Mouse (Mus musculus) large intestine, adult 2 months (tissue): ENCODE results near the gene Srsf2. TPM values are rescaled to one million over a fixed set of nuclear protein-coding genes. Genes with fewer than 3 reads are reported as not detected.

Experiments used
- DNase-seq: peaks from one replicate; pipeline ENCODE4 v3.0.0-alpha.2; 2012; ENCODE audit warnings: low read depth, low spot score
- WGBS: fragments of 180-500 bp; shearing (Covaris S2); methylation state at CpG from one replicate; pipeline ENCODE4 v1.1.7; 2018; 5-methylcytosine and 5-hydroxymethylcytosine counted together
- polyA plus RNA-seq: library from polyadenylated mRNA; depleted of rRNA; stranded (reverse); fragments of >200 nt; gene quantifications from 2 replicates; pipeline ENCODE4 v1.2.3, GENCODE M21; 2012; rRNA removed

Srsf2 gene
- polyA plus RNA-seq, 1 experiment, result 264 TPM

DNA sequence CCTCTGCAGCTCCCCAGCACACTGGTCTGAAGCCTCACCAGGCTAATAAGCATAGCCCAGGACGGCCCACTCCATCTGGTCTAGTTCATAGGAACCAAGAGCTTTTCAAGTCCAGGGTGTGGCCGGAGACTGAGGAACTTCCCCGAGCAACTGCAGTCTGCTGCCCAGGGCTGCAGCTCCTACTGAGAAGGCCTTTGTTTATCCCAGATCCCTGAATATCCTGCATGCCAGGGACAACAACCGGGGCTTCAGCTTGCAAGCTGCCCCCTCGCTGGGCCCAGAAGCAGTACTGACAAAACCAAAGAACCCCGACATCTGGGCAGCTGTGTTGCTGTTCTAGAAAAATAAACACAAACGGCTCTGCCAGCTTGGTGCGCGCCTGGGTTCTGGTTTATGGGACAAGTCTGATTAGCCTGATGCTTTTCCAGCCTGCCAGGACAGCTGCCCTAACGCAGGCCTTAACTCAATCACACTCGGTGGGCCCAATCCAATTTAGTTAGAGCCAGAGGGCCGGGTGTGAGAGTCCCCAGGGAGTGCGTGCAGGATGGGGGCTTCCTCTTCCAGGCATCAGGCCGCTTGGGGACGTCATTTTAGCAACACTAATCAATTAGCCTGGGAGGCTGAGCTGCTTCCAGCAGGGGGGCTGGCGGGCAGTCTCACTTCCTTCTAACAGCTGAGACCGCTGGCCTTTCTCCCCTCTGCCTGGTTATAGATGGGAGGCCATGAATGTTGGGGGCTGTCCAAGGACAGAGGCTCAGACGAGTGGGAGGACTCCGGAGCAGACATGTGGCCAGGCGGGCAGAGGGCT is 38.6 kb downstream of the Srsf2 start:
- DNase-seq, result no peak
- WGBS, result 33% methylated on average over 20 of the region's 20 CpGs

DNA sequence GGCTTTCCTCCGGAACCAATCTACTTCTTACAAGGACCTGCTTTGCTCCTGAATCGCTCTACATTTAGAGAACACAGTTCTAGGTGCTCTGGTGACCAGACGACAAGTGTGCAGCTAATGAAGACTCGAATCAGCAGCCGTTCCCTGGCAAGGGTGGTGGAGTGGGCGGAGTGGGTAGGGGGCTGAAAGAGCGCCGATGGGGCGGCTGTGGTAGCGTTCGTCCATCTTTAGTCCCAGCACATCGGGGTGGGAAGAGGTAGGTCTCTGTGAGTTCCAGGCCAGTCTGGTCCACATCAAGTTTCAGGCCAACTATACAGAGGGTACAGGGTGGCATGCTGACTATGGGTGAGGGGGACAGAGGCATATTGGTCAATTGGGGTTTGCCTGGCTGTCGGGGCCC is 39.3 kb downstream of the Srsf2 start:
- WGBS, result 91% methylated on average over 13 of the region's 13 CpGs

DNA sequence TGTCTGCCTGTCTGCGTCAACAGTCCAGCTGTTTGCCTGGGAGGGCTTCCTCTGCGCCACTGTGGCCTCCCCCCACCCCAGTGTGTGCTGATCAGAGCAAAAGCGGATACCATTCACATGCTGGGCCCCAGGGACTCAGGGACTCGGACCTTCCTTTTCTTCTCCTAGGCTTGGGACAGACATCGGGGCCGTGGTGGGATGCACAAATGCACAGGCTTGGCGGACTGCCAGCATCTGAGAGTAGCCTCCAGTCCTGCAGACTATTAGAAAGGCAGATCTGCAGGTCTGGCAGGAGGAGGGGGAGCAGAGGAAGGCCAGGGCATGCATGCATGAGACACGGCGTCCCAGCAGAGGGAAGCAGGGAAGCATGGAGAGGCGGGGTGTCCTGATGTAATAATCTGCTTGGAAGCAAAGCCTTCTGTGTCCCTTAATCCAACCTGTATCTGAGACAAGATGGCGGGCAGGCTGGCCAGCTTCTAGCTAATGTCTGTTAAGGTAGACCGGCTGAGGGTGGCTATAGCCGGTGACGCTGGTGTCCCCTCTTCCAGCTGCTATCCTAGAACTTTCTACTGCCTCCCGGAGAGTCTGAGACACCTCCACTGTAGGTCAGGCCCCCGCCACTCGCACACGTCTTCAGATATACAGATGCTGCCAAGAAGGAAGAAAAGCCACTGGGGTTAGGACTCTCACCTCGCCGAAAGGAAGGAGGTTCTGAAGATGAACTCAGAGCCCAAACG is 39.9 kb downstream of the Srsf2 start:
- 74% methylated on average over 21 of the region's 21 CpGs for WGBS

More for the DNA sequence above, 39.3 kb downstream of the Srsf2 start:
- no peak for DNase-seq

DNA sequence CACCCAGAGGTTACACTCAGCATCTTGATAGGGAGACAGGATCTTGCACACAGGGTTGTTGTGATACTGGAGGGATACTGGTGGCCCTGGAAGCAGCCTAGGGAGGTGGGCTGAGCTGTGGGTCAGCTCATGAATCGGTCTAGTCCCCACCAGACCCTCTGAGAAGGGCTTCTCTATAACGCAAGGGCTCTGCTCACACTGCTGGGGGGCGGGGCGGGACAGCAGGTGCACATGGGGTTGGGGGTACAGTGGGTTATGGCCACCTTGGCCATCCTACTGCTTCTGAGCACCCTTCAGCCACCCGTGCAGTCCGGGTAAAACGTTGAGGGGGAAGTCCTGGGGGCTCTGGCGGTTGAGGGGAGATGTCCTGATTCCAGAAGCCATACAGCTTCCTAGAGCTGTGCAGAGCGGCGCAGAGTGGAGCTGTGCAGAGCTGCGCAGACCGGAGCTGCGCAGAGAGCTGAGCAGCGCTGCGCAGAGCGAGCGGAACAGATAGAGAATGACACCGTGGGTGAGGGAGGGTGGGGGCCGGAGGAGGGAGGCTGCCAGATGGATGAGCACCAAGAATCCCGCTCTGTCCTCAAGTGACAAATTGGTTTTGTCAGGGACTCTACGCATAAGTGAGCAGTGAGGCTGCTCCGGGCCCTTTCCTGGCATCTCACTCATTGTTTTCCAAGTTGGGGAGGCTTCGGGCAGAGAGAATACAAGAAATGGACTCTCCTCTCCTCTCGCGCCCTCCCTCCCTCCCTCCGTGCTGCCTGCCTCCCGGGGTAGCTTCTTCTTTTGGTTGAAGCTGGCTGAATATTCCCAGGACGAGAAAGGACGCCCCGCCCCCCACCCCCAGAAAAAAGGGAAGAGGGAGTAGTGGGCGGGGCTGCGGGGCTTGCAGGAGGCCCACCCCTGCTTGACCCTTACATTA is 41.7 kb downstream of the Srsf2 start:
- WGBS, result 50% methylated on average over 32 of the region's 32 CpGs
- no peak for DNase-seq

More for the DNA sequence above, 39.9 kb downstream of the Srsf2 start:
- DNase-seq, result no peak

DNA sequence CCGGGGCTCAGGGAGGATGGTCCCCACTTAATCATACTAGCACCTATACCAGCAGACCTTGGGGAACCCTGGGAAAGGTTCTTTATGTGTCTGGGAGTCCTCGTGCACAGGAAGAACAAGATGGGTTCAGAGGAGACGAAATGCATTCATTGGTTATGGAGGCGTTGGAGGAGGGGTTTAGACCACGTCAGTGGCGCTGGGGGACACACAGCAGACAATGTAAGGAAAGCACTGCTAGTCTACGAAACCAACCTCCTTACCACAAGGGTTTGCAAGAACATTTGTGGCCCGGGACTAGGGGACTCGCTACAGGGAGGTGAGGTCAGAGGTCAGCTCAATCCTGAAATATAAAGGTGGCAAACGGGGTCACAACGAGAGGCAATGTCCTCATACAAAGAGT is 42.4 kb downstream of the Srsf2 start:
- no peak for DNase-seq
- WGBS, result 92% methylated on average over 11 of the region's 11 CpGs

DNA sequence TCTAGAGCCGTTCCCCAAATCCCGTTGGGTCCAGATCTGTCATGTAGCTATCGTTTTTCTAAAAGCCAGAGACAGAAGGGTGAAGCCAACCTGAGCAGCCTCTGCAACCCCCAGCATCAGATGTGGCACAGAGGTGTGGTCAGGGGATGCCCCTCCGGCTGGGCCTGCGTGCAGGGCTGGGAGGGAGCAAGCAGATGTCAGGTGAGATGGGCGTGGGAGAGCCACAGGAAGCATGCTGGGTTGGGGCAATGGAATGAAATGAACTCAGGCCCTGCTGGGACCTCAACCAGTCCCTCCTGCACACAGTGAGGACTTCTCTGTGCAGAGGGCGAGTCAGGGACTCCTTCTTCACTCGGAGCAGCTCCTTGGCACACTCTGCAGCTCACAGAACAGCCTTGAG is 43.4 kb downstream of the Srsf2 start:
- no peak for DNase-seq

DNA sequence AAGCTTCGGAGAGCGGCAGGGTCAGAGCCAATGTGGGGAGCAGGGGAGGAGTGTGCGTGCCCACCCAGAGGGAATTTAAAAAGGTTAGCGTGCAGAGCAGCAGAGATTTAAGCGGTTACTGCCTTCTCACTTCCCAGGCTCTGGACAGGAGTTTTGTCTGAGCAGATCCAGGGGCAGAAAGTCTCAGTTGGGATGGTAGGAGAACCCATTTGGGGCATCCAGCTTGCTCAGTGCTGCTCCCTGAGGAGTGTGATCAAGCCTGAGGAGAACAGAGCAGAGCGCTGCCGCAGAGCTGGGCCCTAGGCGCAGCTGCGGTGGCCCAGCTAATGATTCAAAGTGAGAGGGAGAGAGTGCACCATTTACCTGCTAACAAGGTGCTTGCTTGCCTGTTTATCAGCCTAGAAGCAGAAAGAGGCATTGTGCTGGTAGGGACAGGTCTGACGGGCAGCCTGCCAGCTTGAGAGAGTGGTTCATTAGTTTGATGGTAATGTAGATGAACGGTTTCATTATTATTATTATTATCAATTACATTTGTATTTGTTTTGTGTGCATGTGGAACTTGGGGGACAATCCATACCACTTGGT is 44.0 kb downstream of the Srsf2 start:
- DNase-seq, result no peak
- 87% methylated on average over 11 of the region's 11 CpGs for WGBS

More for the DNA sequence above, 43.4 kb downstream of the Srsf2 start:
- 83% methylated on average over 8 of the region's 8 CpGs for WGBS

DNA sequence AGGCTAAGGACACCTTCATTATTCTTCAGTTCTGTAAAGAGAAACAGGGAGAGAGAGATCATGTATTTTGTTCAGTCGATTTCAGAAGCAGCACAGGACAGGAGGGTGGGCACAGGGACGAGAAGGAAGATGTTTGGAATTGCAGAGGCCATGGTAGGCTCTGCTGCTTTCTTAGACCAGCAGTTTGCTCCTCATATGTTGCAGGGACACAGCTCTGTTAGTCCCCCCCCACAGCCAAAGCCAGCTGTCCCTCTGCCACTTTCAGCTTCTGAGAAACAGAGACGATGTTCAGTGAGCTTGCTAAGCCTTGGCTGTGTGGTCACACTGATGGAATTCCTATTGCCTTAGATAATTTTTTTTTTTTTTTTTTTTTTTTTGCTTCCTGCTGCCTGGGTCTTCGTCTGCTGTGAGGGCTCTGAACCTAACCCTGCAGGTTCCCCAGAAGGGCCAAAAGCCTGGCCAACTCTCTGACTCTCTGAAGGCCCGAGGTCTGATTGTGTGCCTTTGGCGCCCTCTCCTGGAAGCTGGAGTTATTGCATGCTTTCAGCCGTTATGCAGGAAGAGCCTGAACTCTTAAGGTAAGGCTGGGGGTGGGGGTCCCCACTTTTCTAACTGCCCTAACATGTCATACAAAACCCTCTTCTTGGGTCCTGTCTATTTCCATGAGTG is 44.8 kb downstream of the Srsf2 start:
- WGBS, result 18% methylated on average over 7 of the region's 7 CpGs

DNA sequence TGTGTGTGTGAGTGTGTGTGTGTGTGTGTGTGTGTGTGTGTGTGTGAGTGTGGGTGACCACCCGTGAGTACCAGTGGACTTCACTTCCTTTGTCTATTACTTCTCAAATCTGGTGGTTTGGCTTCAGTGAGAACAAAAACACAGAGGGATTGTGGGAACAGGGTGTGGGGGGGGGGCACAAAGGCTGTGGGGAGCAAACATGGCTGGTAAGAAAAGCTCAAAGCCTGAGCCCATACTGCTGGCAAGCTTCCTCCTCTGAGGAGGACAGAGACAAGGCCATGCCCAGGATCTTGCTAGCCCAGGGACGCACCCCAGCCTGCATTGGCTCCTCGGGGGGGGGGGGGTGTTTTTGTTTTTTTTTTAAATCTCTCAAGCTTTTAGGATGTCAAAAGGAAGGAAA is 45.4 kb downstream of the Srsf2 start:
- WGBS, result 72% methylated on average over 3 of the region's 3 CpGs
- no peak for DNase-seq

More for the DNA sequence above, 44.8 kb downstream of the Srsf2 start:
- peak; percentile 56 for DNase-seq

DNA sequence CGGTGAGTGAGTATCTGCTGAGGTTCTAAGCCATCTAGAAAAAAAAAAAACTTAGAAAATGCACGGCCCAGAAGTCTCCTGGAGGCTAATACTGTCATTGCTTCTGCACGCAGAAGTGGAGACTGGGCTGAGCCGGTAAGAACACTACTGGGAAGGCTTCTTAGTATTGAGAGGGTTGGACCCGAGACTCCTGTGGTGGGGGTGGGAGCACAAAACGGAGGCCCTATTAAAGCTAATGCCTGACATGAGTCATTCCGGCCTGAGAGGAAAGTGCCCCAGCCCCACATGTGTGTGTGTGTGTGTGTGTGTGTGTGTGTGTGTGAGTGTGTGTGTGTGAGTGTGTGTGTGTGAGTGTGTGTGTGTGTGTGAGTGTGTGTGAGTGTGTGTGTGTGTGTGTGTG is 45.8 kb downstream of the Srsf2 start:
- no peak for DNase-seq
- 63% methylated on average over 7 of the region's 7 CpGs for WGBS

DNA sequence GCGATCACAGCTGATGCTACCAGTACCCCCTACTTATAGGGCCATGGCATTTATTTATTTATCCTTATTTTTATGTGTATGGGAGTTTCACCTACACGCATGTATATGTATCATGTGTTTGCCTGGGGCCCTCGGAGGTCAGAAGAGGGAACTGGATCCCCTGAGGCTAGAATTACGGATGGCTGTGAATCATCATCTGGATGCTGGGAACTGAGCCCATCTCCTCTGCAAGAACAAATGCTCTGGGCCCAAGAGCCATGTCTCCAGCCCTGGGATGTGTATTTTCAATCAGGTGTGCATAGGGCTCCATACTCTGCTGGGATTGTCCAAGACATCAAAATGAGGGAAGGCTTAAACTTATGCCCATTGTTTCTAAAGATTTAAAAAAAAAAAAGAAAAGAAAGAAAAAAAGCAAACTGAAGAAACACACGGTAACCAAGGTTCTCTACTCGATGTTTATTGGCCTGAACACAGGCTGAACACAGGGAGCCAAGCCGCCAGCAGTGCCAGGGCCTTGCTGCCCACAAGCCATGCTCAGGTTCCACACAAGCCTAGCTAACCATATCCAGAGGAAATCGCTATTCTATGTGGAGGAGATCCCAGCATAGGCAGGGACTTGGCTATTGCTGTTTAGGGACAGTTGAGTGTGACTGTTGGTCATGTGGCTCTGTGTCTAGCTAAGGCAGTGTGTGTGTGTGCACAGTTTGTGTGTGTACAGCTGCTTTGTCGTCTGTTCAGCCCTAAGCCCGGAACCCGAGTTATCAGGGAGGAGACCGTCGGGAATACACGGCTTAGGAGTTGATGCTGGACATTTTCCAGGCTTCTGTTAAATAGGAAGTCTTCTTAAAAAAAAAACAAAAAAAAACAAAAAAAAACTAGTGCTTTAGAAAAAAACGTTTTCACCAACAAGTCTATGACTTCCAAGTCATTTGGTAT is 46.5 kb downstream of the Srsf2 start:
- 74% methylated on average over 15 of the region's 15 CpGs for WGBS
- no peak for DNase-seq

DNA sequence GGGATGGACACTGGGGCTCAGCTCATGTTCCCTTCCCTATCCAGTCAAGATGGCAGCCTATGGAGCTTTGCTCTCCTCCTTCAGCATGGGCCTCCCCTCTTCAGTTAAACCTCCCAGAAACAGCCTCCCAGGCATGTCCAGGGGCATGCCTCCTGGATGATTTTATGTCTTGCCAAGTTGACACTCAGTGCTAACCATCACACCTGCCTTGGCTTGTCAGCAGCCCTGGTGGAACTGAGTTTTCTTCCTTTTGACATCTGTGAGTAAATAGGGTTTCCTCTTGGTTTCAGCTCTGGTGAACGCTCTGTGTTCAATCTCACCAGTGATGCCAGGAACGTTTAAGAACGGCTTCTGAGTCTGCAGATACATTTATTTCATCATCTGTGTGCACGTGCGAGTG is 50.2 kb downstream of the Srsf2 start:
- WGBS, result 84% methylated on average over 5 of the region's 5 CpGs

DNA sequence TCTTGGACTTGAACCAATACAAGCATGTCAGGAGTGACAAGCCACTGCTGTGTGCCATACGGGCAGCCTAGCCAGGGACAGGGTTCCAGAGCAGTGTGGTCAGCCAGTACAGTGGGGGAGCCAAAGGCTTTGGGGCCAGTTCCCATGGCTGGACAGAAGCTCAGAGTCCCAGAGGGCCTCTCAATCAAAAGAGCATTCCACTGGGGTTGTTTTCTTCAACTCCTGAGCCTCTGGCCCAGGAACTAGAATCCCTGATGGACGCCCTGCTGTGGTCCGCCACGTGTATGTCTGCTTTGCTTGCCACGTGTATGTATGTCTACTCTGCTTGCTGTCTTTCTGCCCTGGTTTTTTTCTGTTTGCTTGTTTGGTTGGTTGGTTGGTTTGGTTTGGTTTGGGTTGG is 51.8 kb downstream of the Srsf2 start:
- no peak for DNase-seq
- WGBS, result 75% methylated on average over 5 of the region's 5 CpGs

More for the DNA sequence above, 50.2 kb downstream of the Srsf2 start:
- DNase-seq, result no peak

Other genes with a start within 250 kb of the Srsf2 start
- 22.5 and 32.3 TPM in 2 replicates for gene Rhbdf2, start 226.1 kb downstream of the Srsf2 start, polyA plus RNA-seq
- gene Prcd, start 199.6 kb downstream of the Srsf2 start, polyA plus RNA-seq, result 0.30 and 0.44 TPM in 2 replicates
- 18.9 and 20.6 TPM in 2 replicates for gene Cygb, start 198.8 kb downstream of the Srsf2 start, polyA plus RNA-seq
- not detected in 2 replicates for gene St6galnac1, start 77.6 kb downstream of the Srsf2 start, polyA plus RNA-seq
- gene Mxra7, start 25.0 kb downstream of the Srsf2 start, polyA plus RNA-seq, result 6.3 and 10.4 TPM in 2 replicates
- 21.8 and 22.4 TPM in 2 replicates for gene Mettl23, start 9.8 kb downstream of the Srsf2 start, polyA plus RNA-seq
- 26.6 and 30.2 TPM in 2 replicates for gene Jmjd6, start 9.6 kb downstream of the Srsf2 start, polyA plus RNA-seq
- 18.1 and 27.2 TPM in 2 replicates for gene Mfsd11, start 654 bp downstream of the Srsf2 start, polyA plus RNA-seq
- 0.03 and 0.15 TPM in 2 replicates for gene Mgat5b, start 65.8 kb upstream of the Srsf2 start, polyA plus RNA-seq